Mouse (Mus musculus): ENCODE results near the gene Spdye4b. TPM values are rescaled to one million over a fixed set of nuclear protein-coding genes. Genes with fewer than 3 reads are reported as not detected.
"Not testable (repeated sequence)": the region's sequence is repeated elsewhere in the genome, so short reads cannot be mapped to it uniquely, and the experiment has no call there.

Gene Spdye4b
- 0.07 TPM in 1 of 2 replicates, not detected in the other for polyA plus RNA-seq (2016; fragmentation: Nextera tagmentation; extraction: Ambion mirVana)

- under 1% methylated on average over 58 of the region's 58 CpGs for WGBS
- peak within 1 kb of the TSS; percentile 93 for H3K4me3 ChIP-seq
- H3K9me3 ChIP-seq = peaks cover 11% of the 10 kb centered on the region; the same call in 1 of the 2 replicates
- DNase-seq (ENCODE audit: low spot score) = peak; percentile 95
- H3K27ac ChIP-seq = peak within 1 kb of the TSS; percentile 92
- peaks cover 35% of the 10 kb centered on the region for H3K36me3 ChIP-seq
- H3K27me3 ChIP-seq (ENCODE audit: insufficient read depth, poor library complexity, severe bottlenecking) = no peaks in the 10 kb centered on the region
- peaks cover 15% of the 10 kb centered on the region for H3K4me1 ChIP-seq (replicated peaks)
These were observed at the start of gene Spdye4b, which contains the start of gene Rbak for GRCm38 (mm10) chr5:143180255-143181076. Gene Spdye4b (plus strand): TSS chr5:143181017. Gene Rbak (minus strand): TSS chr5:143180775.

GRCm38 (mm10) chr5:143132935-143133514 is 47.8 kb upstream of the Spdye4b start:
- Histone ChIP-seq H3K36me3 (no peaks in the 10 kb centered on the region), H3K9me3 (peaks cover 11% of the 10 kb centered on the region), H3K27ac (no peak overlapping the region), H3K4me1 (replicated peaks) (no peaks in the 10 kb centered on the region), H3K4me3 (no peak overlapping the region), H3K27me3 (ENCODE audit: insufficient read depth, poor library complexity, severe bottlenecking) (no peaks in the 10 kb centered on the region)
- no peak for DNase-seq (ENCODE audit: low spot score)
- WGBS = 83% methylated on average over 13 of the region's 13 CpGs

GRCm38 (mm10) chr5:143134216-143135010 is 46.4 kb upstream of the Spdye4b start:
- H3K9me3 ChIP-seq; H3K27me3 ChIP-seq (ENCODE audit: insufficient read depth, poor library complexity, severe bottlenecking); H3K27ac ChIP-seq; H3K36me3 ChIP-seq; H3K4me3 ChIP-seq; H3K4me1 ChIP-seq (replicated peaks); DNase-seq (ENCODE audit: low spot score): not testable (repeated sequence)
- WGBS = 83% methylated on average over 4 of the region's 6 CpGs

- DNase-seq (ENCODE audit: low spot score) = no peak
- no peaks in the 10 kb centered on the region for H3K27me3 ChIP-seq (ENCODE audit: insufficient read depth, poor library complexity, severe bottlenecking)
These were observed 45.8 kb upstream of the Spdye4b start for GRCm38 (mm10) chr5:143135042-143135441.

GRCm38 (mm10) chr5:143137580-143137979 is 43.2 kb upstream of the Spdye4b start:
- no peak for DNase-seq (ENCODE audit: low spot score)
- H3K36me3 ChIP-seq = no peaks in the 10 kb centered on the region
- no peaks in the 10 kb centered on the region for H3K4me1 ChIP-seq (replicated peaks)
- peak overlapping the region; percentile 6; the same call in 1 of the 2 replicates for H3K4me3 ChIP-seq
- H3K27ac ChIP-seq = no peak overlapping the region
- H3K27me3 ChIP-seq (ENCODE audit: insufficient read depth, poor library complexity, severe bottlenecking) = no peaks in the 10 kb centered on the region
- 89% methylated on average over 13 of the region's 13 CpGs for WGBS
- no peaks in the 10 kb centered on the region for H3K9me3 ChIP-seq

More at GRCm38 (mm10) chr5:143135042-143135441, 45.8 kb upstream of the Spdye4b start:
- 92% methylated on average over 7 of the region's 7 CpGs for WGBS
- H3K4me3 ChIP-seq = no peak overlapping the region
- H3K9me3 ChIP-seq = 0 out of 2 replicates have a peak, but pooled peaks cover 5% of the 10 kb centered on the region
- H3K27ac ChIP-seq = no peak overlapping the region
- H3K36me3 ChIP-seq = no peaks in the 10 kb centered on the region
- no peaks in the 10 kb centered on the region for H3K4me1 ChIP-seq (replicated peaks)

- no peaks in the 10 kb centered on the region for H3K27me3 ChIP-seq (ENCODE audit: insufficient read depth, poor library complexity, severe bottlenecking)
- 80% methylated on average over 3 of the region's 3 CpGs for WGBS
These were observed 33.3 kb upstream of the Spdye4b start, which contains the start of gene Olfr718-ps1 for GRCm38 (mm10) chr5:143147481-143147880. Gene Olfr718-ps1 (minus strand): TSS chr5:143147581.

GRCm38 (mm10) chr5:143148661-143149060 is 32.2 kb upstream of the Spdye4b start:
- Histone ChIP-seq H3K9me3 (peaks cover 22% of the 10 kb centered on the region; the same call in 1 of the 2 replicates), H3K27me3 (ENCODE audit: insufficient read depth, poor library complexity, severe bottlenecking) (no peaks in the 10 kb centered on the region), H3K36me3 (no peaks in the 10 kb centered on the region), H3K4me1 (replicated peaks) (no peaks in the 10 kb centered on the region), H3K27ac (no peak overlapping the region), H3K4me3 (no peak overlapping the region)
- no peak for DNase-seq (ENCODE audit: low spot score)
- 92% methylated on average over 5 of the region's 5 CpGs for WGBS

More at GRCm38 (mm10) chr5:143147481-143147880, 33.3 kb upstream of the Spdye4b start, which contains the start of gene Olfr718-ps1:
- Histone ChIP-seq H3K27ac (no peak within 1 kb of the TSS), H3K9me3 (peaks cover 22% of the 10 kb centered on the region; the same call in 1 of the 2 replicates), H3K4me3 (no peak within 1 kb of the TSS), H3K36me3 (no peaks in the 10 kb centered on the region), H3K4me1 (replicated peaks) (no peaks in the 10 kb centered on the region)
- DNase-seq (ENCODE audit: low spot score) = no peak

- no peak for DNase-seq (ENCODE audit: low spot score)
- Histone ChIP-seq H3K9me3 (peaks cover 22% of the 10 kb centered on the region; the same call in 1 of the 2 replicates), H3K27me3 (ENCODE audit: insufficient read depth, poor library complexity, severe bottlenecking) (peaks cover under 1% of the 10 kb centered on the region; the same call in 1 of the 2 replicates), H3K4me3 (no peak overlapping the region), H3K36me3 (no peaks in the 10 kb centered on the region), H3K4me1 (replicated peaks) (no peaks in the 10 kb centered on the region), H3K27ac (no peak overlapping the region)
- 90% methylated on average over 2 of the region's 2 CpGs for WGBS
These were observed 31.3 kb upstream of the Spdye4b start for GRCm38 (mm10) chr5:143149536-143149935.

GRCm38 (mm10) chr5:143150044-143150443 is 30.8 kb upstream of the Spdye4b start:
- H3K36me3 ChIP-seq = no peaks in the 10 kb centered on the region
- no peaks in the 10 kb centered on the region for H3K4me1 ChIP-seq (replicated peaks)
- H3K9me3 ChIP-seq = peaks cover 22% of the 10 kb centered on the region; the same call in 1 of the 2 replicates
- 90% methylated on average over 2 of the region's 2 CpGs for WGBS
- H3K27ac ChIP-seq = no peak overlapping the region
- H3K27me3 ChIP-seq (ENCODE audit: insufficient read depth, poor library complexity, severe bottlenecking) = peaks cover 5% of the 10 kb centered on the region; the same call in 1 of the 2 replicates
- H3K4me3 ChIP-seq = no peak overlapping the region
- no peak for DNase-seq (ENCODE audit: low spot score)

GRCm38 (mm10) chr5:143153756-143154155 is 27.1 kb upstream of the Spdye4b start:
- peaks cover 4% of the 10 kb centered on the region for H3K4me1 ChIP-seq (replicated peaks)
- peaks cover 42% of the 10 kb centered on the region for H3K27me3 ChIP-seq (ENCODE audit: insufficient read depth, poor library complexity, severe bottlenecking)
- no peak for DNase-seq (ENCODE audit: low spot score)
- no peak overlapping the region for H3K4me3 ChIP-seq
- H3K9me3 ChIP-seq = peaks cover 22% of the 10 kb centered on the region; the same call in 1 of the 2 replicates
- H3K36me3 ChIP-seq = no peaks in the 10 kb centered on the region
- WGBS = 91% methylated on average over 10 of the region's 10 CpGs
- H3K27ac ChIP-seq = no peak overlapping the region

- Histone ChIP-seq H3K36me3 (no peaks in the 10 kb centered on the region), H3K9me3 (peaks cover 13% of the 10 kb centered on the region; the same call in 1 of the 2 replicates), H3K4me3 (no peak overlapping the region), H3K27me3 (ENCODE audit: insufficient read depth, poor library complexity, severe bottlenecking) (peaks cover 56% of the 10 kb centered on the region), H3K4me1 (replicated peaks) (peaks cover 4% of the 10 kb centered on the region), H3K27ac (no peak overlapping the region)
- WGBS = 87% methylated on average over 3 of the region's 3 CpGs
- DNase-seq (ENCODE audit: low spot score) = no peak
These were observed 25.3 kb upstream of the Spdye4b start for GRCm38 (mm10) chr5:143155534-143155933.

- peak overlapping the region; percentile 23; the same call in 1 of the 2 replicates for H3K27ac ChIP-seq
- peak overlapping the region; percentile 24 for H3K4me3 ChIP-seq
- DNase-seq (ENCODE audit: low spot score) = no peak
- peaks cover 10% of the 10 kb centered on the region for H3K4me1 ChIP-seq (replicated peaks)
- WGBS = 13% methylated on average over 18 of the region's 18 CpGs
- H3K27me3 ChIP-seq (ENCODE audit: insufficient read depth, poor library complexity, severe bottlenecking) = peaks cover 8% of the 10 kb centered on the region; the same call in 1 of the 2 replicates
- H3K36me3 ChIP-seq = no peaks in the 10 kb centered on the region
- H3K9me3 ChIP-seq = no peaks in the 10 kb centered on the region
These were observed 15.2 kb upstream of the Spdye4b start for GRCm38 (mm10) chr5:143165508-143166070.

Measured in hindbrain, embryonic 10.5 days (tissue).